ENCODE assay signal across 17 mouse cellular contexts in genomic region chr6:89573768-89574167, GRCm38 (mm10).
"Had no signal": no experiment of that assay in that cellular context is flagged by ENCODE, and none has a peak within 500 bp of the region (broad histone marks: within the 10 kb centered on the region; RNA-seq: fewer than 3 reads in every experiment).

No protein-coding gene starts in this region.

- H3K4me2 ChIP-seq: liver, embryonic 13.5 days; liver, embryonic 15.5 days; lung, embryonic 15.5 days; neural tube, embryonic 12.5 days; stomach, embryonic 15.5 days had no signal

- H3K9ac ChIP-seq: liver, embryonic 13.5 days; liver, embryonic 15.5 days; liver, postnatal 0 days; lung, embryonic 15.5 days; neural tube, embryonic 12.5 days; stomach, embryonic 15.5 days had no signal

- H3K4me1 ChIP-seq: liver, embryonic 13.5 days; liver, embryonic 15.5 days; lung, embryonic 15.5 days; neural tube, embryonic 12.5 days; stomach, embryonic 15.5 days had no signal

- DNase-seq: liver, embryonic 13.5 days; liver, postnatal 0 days; lung, adult 2 months; lung, postnatal 14 days; lung, postnatal 36 days; right cerebral cortex, postnatal 14 days; thymus, adult 2 months; thymus, postnatal 25 days; thymus, postnatal 4 days had no signal

- H3K4me3 ChIP-seq: liver, embryonic 13.5 days; liver, embryonic 15.5 days; lung, embryonic 15.5 days; megakaryocyte, embryonic 14.5 days; neural tube, embryonic 12.5 days; stomach, embryonic 15.5 days had no signal

- H3K9me3 ChIP-seq: liver, embryonic 13.5 days; liver, embryonic 15.5 days; lung, embryonic 15.5 days; megakaryocyte, embryonic 14.5 days; neural tube, embryonic 12.5 days; stomach, embryonic 15.5 days had no signal

- H3K27me3 ChIP-seq: liver, embryonic 13.5 days; liver, embryonic 15.5 days; lung, embryonic 15.5 days; neural tube, embryonic 12.5 days; stomach, embryonic 15.5 days had no signal

- H3K36me3 ChIP-seq: liver, embryonic 13.5 days; liver, embryonic 15.5 days; lung, embryonic 15.5 days; stomach, embryonic 15.5 days had no signal

- ATAC-seq: liver, postnatal 0 days; lung, postnatal 0 days had no signal

- H3K27ac ChIP-seq: liver, embryonic 13.5 days; liver, embryonic 15.5 days; lung, embryonic 15.5 days; macrophage; neural tube, embryonic 12.5 days; stomach, embryonic 15.5 days; stomach, postnatal 0 days had no signal
